Mouse (Mus musculus): Measurements from ENCODE around the gene Dusp10. TPM values are rescaled to one million over a fixed set of nuclear protein-coding genes. Genes with fewer than 3 reads are reported as not detected.

Dusp10 gene
- polyA plus RNA-seq, 1 experiment, result not detected

- TF ChIP-seq GATA1 (IDR thresholded peaks at IDR 0.05; ENCODE audit: low read length), result no peak
Measured at GRCm38 (mm10) chr1:184019042-184019721, 6.1 kb downstream of the Dusp10 start.

- no peak for TF ChIP-seq GATA1 (IDR thresholded peaks at IDR 0.05; ENCODE audit: low read length)
Measured at GRCm38 (mm10) chr1:184019722-184020107, 6.6 kb downstream of the Dusp10 start.

GRCm38 (mm10) chr1:184023971-184024370 lies 10.9 kb downstream of the Dusp10 start:
- TF ChIP-seq GATA1 (IDR thresholded peaks at IDR 0.05; ENCODE audit: low read length), result no peak

GRCm38 (mm10) chr1:184024631-184025030 lies 11.5 kb downstream of the Dusp10 start:
- TF ChIP-seq GATA1 (IDR thresholded peaks at IDR 0.05; ENCODE audit: low read length), result no peak

- no peak for TF ChIP-seq GATA1 (IDR thresholded peaks at IDR 0.05; ENCODE audit: low read length)
Measured at GRCm38 (mm10) chr1:184025079-184025478, 12.0 kb downstream of the Dusp10 start.

- no peak for TF ChIP-seq GATA1 (IDR thresholded peaks at IDR 0.05; ENCODE audit: low read length)
Measured at GRCm38 (mm10) chr1:184027039-184027438, 13.9 kb downstream of the Dusp10 start.

- TF ChIP-seq GATA1 (IDR thresholded peaks at IDR 0.05; ENCODE audit: low read length), result no peak
Measured at GRCm38 (mm10) chr1:184030070-184030802, 17.1 kb downstream of the Dusp10 start.

- TF ChIP-seq GATA1 (IDR thresholded peaks at IDR 0.05; ENCODE audit: low read length), result no peak
Measured at GRCm38 (mm10) chr1:184032682-184033389, 19.7 kb downstream of the Dusp10 start.

GRCm38 (mm10) chr1:184033390-184034010 lies 20.4 kb downstream of the Dusp10 start:
- TF ChIP-seq GATA1 (IDR thresholded peaks at IDR 0.05; ENCODE audit: low read length), result no peak

GRCm38 (mm10) chr1:184034011-184034557 lies 21.0 kb downstream of the Dusp10 start, which contains the start of gene 1700056E22Rik:
1700056E22Rik (minus strand) TSS chr1:184034301.
- TF ChIP-seq GATA1 (IDR thresholded peaks at IDR 0.05; ENCODE audit: low read length), result no peak

- no peak for TF ChIP-seq GATA1 (IDR thresholded peaks at IDR 0.05; ENCODE audit: low read length)
Measured at GRCm38 (mm10) chr1:184034741-184035181, 21.7 kb downstream of the Dusp10 start.

GRCm38 (mm10) chr1:184035346-184035903 lies 22.3 kb downstream of the Dusp10 start:
- no peak for TF ChIP-seq GATA1 (IDR thresholded peaks at IDR 0.05; ENCODE audit: low read length)

GRCm38 (mm10) chr1:184037802-184038201 lies 24.7 kb downstream of the Dusp10 start:
- no peak for TF ChIP-seq GATA1 (IDR thresholded peaks at IDR 0.05; ENCODE audit: low read length)

- no peak for TF ChIP-seq GATA1 (IDR thresholded peaks at IDR 0.05; ENCODE audit: low read length)
Measured at GRCm38 (mm10) chr1:184039301-184039700, 26.2 kb downstream of the Dusp10 start.

- TF ChIP-seq GATA1 (IDR thresholded peaks at IDR 0.05; ENCODE audit: low read length), result no peak
Measured at GRCm38 (mm10) chr1:184040181-184040580, 27.1 kb downstream of the Dusp10 start.

Data from G1E-ER4 (cell line).